Mouse (Mus musculus) embryonic fibroblast, embryonic 13.5 days (primary cell): ENCODE measurements around the gene Rapgef6.

ENCODE experiments used
- CTCF ChIP-seq: IDR thresholded peaks from 2 replicates; pipeline ENCODE4 v1.5.1; 2011; ENCODE audit warnings: mild to moderate bottlenecking, control low read depth, low read length, moderate library complexity, borderline replicate concordance; ENCODE audit not compliant: insufficient read depth
- POLR2A ChIP-seq: IDR thresholded peaks from 2 replicates; pipeline ENCODE4 v1.6.1; 2011; ENCODE audit warnings: low read depth, mild to moderate bottlenecking, control low read depth, low read length, moderate library complexity

DNA sequence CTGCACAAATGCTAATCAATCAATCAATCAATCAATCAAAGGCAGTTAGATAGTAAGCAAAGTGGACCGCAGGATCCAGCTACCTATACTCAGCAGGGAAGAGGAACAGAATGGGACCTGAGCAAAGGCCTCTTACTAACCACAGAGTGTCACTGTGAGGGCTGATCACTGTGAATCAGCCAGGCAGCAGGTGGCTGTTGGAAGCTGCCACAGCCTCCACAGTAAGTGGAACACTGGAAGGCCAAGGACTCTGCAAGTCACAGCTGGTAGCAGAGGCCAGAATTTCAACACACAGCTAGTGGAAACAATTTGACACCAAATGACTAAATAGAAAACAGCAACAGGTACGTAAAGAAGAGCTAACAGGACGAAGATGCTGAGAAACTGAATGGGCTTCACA lies 196.0 kb downstream of the Rapgef6 start:
- TF ChIP-seq CTCF (no peak), POLR2A (no peak)
